Mouse (Mus musculus) liver, embryonic 11.5 days (tissue): Measurements from ENCODE around the gene Wls. TPM values are rescaled to one million over a fixed set of nuclear protein-coding genes. Genes with fewer than 3 reads are reported as not detected.

Experiments used
- ATAC-seq: fragments of 200-750 bp; cut with Nextera tagmentation; replicated peaks from 2 replicates; pipeline ENCODE4 v1.8.0; 2017; ENCODE audit warnings: moderate number of reproducible peaks, mild to moderate bottlenecking, moderate TSS enrichment, moderate library complexity; ENCODE audit not compliant: low FRiP score
- DNase-seq: peaks from one replicate; pipeline ENCODE4 v3.0.0-alpha.2; 2017; ENCODE audit warnings: low spot score
- H3K27ac ChIP-seq: fragments of 300-500 bp; sonication (generic); 2 replicates; pipeline ENCODE4 v1.5.1; 2014; ENCODE audit warnings: mild to moderate bottlenecking, low read depth, low read length, control low read depth
- H3K27me3 ChIP-seq: fragments of 300-500 bp; sonication (generic); replicated peaks from 2 replicates; pipeline ENCODE4 v1.6.1; 2014; ENCODE audit warnings: low read length, mixed read lengths; ENCODE audit not compliant: control insufficient read depth, insufficient read depth
- H3K36me3 ChIP-seq: fragments of 300-500 bp; sonication (generic); 2 replicates; pipeline ENCODE4 v1.6.1; 2014; ENCODE audit warnings: mild to moderate bottlenecking, low read length, moderate library complexity, mixed read lengths; ENCODE audit not compliant: control insufficient read depth, insufficient read depth
- H3K4me1 ChIP-seq: fragments of 300-500 bp; sonication (generic); replicated peaks from 2 replicates; pipeline ENCODE4 v1.6.1; 2014; ENCODE audit warnings: low read length, mixed read lengths; ENCODE audit not compliant: control insufficient read depth, insufficient read depth
- H3K4me2 ChIP-seq: fragments of 300-500 bp; sonication (generic); 2 replicates; pipeline ENCODE4 v1.6.1; 2014; ENCODE audit warnings: mild to moderate bottlenecking, control low read depth, moderate library complexity
- H3K4me3 ChIP-seq: fragments of 300-500 bp; sonication (generic); 2 replicates; pipeline ENCODE4 v1.5.1; 2014; ENCODE audit warnings: low read depth, low read length, control low read depth
- H3K9ac ChIP-seq: fragments of 300-500 bp; sonication (generic); 2 replicates; pipeline ENCODE4 v1.6.1; 2014; ENCODE audit warnings: low read depth, low read length, control low read depth
- H3K9me3 ChIP-seq: fragments of 300-500 bp; sonication (generic); 2 replicates; pipeline ENCODE4 v1.6.1; 2016; ENCODE audit warnings: low read length, inconsistent platforms, mixed read lengths; ENCODE audit not compliant: control insufficient read depth
- WGBS: fragments of 180-500 bp; shearing (Covaris S2); extraction: QIAGEN DNeasy Blood & Tissue Kit; methylation state at CpG from one replicate; pipeline ENCODE4 v1.1.7; 2014; 5-methylcytosine and 5-hydroxymethylcytosine counted together
- polyA plus RNA-seq: library from polyadenylated mRNA; unstranded; fragments of >200 nt; fragmentation: Nextera tagmentation; extraction: Ambion mirVana; gene quantifications from 2 replicates; pipeline ENCODE4 v1.2.1, GENCODE M21; 2014

Wls gene
- polyA plus RNA-seq, 1 experiment from 2014 or later = 37.5 TPM

- ATAC-seq = no peak
- Histone ChIP-seq H3K9ac (no peak overlapping the region), H3K9me3 (no peaks in the 10 kb centered on the region), H3K27ac (no peak overlapping the region), H3K4me3 (no peak overlapping the region), H3K4me2 (no peak overlapping the region), H3K27me3 (no peaks in the 10 kb centered on the region), H3K36me3 (no peaks in the 10 kb centered on the region), H3K4me1 (no peaks in the 10 kb centered on the region)
- no peak for DNase-seq
These were observed 8.7 kb downstream of the Wls start for GRCm38 (mm10) chr3:159848156-159848555.

DNA sequence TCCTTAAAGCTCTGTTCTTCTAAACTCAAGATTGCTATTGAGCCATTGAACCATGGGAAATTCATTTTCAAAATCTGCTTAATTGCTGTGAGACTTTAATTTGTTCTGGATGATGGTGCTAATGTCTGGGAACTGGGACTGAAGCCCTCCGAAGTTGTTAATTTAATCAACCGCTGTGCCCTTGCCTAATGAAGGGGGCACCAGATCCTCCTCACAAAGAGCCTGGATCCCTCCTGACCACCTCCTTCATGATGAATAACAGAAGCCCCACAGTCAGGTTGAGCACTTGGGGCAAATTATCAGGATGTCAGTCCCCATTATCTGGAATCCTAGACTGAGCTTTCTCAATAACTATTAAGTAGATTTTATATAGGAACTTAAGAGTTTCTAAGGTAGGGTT, 12.0 kb downstream of the Wls start:
- H3K27ac ChIP-seq = no peak overlapping the region
- ATAC-seq (no peak), DNase-seq (no peak)
- WGBS = 75% methylated on average over 2 of the region's 2 CpGs
- H3K36me3 ChIP-seq = no peaks in the 10 kb centered on the region
- H3K4me2 ChIP-seq = no peak overlapping the region
- no peaks in the 10 kb centered on the region for H3K9me3 ChIP-seq
- no peaks in the 10 kb centered on the region for H3K4me1 ChIP-seq
- no peak overlapping the region for H3K9ac ChIP-seq
- no peak overlapping the region for H3K4me3 ChIP-seq
- no peaks in the 10 kb centered on the region for H3K27me3 ChIP-seq

- H3K4me3 ChIP-seq = no peak overlapping the region
- H3K9ac ChIP-seq = no peak overlapping the region
- no peaks in the 10 kb centered on the region for H3K36me3 ChIP-seq
- no peaks in the 10 kb centered on the region for H3K9me3 ChIP-seq
- no peak for ATAC-seq
- H3K4me2 ChIP-seq = no peak overlapping the region
- H3K4me1 ChIP-seq = no peaks in the 10 kb centered on the region
- no peak overlapping the region for H3K27ac ChIP-seq
- WGBS = 79% methylated on average over 2 of the region's 2 CpGs
- no peaks in the 10 kb centered on the region for H3K27me3 ChIP-seq
- DNase-seq = no peak
These were observed 12.5 kb downstream of the Wls start for GRCm38 (mm10) chr3:159851980-159852379.

DNA sequence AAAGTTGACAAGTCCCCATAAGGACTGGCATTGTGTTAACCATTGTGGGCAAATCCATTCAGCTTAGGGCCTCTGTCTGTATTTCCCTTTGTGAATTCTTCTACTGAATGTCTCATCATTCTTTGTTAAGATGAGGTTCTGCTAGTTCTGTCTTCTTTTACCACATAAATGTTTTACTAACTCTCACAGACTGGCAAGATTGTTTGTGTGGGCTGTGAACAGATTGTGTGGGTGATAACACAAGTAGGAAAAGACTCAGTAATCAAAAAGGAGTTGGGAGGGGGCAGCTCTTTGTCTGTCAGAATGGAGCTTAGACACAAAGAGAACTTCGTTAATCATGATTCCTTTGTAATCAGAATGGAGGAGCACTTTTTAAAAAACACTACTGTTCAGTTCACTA, 17.6 kb downstream of the Wls start:
- Histone ChIP-seq H3K27me3 (no peaks in the 10 kb centered on the region), H3K4me1 (no peaks in the 10 kb centered on the region), H3K4me2 (no peak overlapping the region), H3K9me3 (no peaks in the 10 kb centered on the region), H3K9ac (no peak overlapping the region), H3K4me3 (no peak overlapping the region), H3K27ac (no peak overlapping the region), H3K36me3 (no peaks in the 10 kb centered on the region)
- no peak for DNase-seq
- WGBS = 74% methylated on average over 1 of the region's 1 CpGs
- no peak for ATAC-seq

GRCm38 (mm10) chr3:159865691-159866090, 26.2 kb downstream of the Wls start:
- Histone ChIP-seq H3K9ac (no peak overlapping the region), H3K9me3 (no peaks in the 10 kb centered on the region), H3K27ac (no peak overlapping the region), H3K36me3 (no peaks in the 10 kb centered on the region), H3K4me3 (no peak overlapping the region), H3K4me2 (no peak overlapping the region), H3K27me3 (no peaks in the 10 kb centered on the region), H3K4me1 (no peaks in the 10 kb centered on the region)
- ATAC-seq (no peak), DNase-seq (no peak)
- 82% methylated on average over 1 of the region's 1 CpGs for WGBS

DNA sequence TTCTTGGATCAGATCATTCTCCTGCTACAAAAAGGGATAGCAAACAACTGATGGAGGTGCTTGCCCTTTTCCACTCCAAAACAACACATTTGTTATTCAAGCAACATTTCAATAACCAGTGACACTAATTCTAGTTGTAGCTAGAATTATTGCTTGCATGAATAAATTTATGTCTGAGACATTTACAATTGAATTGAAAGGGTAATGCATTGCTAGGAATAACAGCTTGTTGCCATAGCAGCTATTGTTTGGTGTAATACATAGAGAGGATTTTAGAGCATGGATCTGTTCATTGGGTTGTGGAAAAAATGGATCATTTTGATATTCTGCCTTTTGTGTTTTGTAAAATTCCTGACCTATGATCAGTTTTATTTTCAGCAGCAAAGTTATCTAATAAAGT, 39.5 kb downstream of the Wls start:
- Histone ChIP-seq H3K4me1 (no peaks in the 10 kb centered on the region), H3K9me3 (no peaks in the 10 kb centered on the region), H3K27me3 (no peaks in the 10 kb centered on the region), H3K36me3 (no peaks in the 10 kb centered on the region), H3K4me2 (no peak overlapping the region), H3K4me3 (no peak overlapping the region), H3K9ac (no peak overlapping the region), H3K27ac (no peak overlapping the region)
- no peak for ATAC-seq
- DNase-seq = no peak

GRCm38 (mm10) chr3:159883325-159883724, 43.9 kb downstream of the Wls start:
- no peaks in the 10 kb centered on the region for H3K9me3 ChIP-seq
- no peak overlapping the region for H3K4me2 ChIP-seq
- no peak overlapping the region for H3K9ac ChIP-seq
- no peaks in the 10 kb centered on the region for H3K36me3 ChIP-seq
- H3K4me1 ChIP-seq = no peaks in the 10 kb centered on the region
- DNase-seq = no peak
- H3K4me3 ChIP-seq = no peak overlapping the region
- no peaks in the 10 kb centered on the region for H3K27me3 ChIP-seq
- no peak for ATAC-seq
- 24% methylated on average over 2 of the region's 2 CpGs for WGBS
- H3K27ac ChIP-seq = no peak overlapping the region

- DNase-seq = no peak
- no peak overlapping the region for H3K27ac ChIP-seq
- H3K4me2 ChIP-seq = no peak overlapping the region
- no peak overlapping the region for H3K4me3 ChIP-seq
- no peaks in the 10 kb centered on the region for H3K27me3 ChIP-seq
- no peaks in the 10 kb centered on the region for H3K9me3 ChIP-seq
- no peaks in the 10 kb centered on the region for H3K4me1 ChIP-seq
- H3K9ac ChIP-seq = no peak overlapping the region
- H3K36me3 ChIP-seq = no peaks in the 10 kb centered on the region
- no peak for ATAC-seq
These were observed 45.3 kb downstream of the Wls start for GRCm38 (mm10) chr3:159884802-159885201.

GRCm38 (mm10) chr3:159885271-159885670, 45.8 kb downstream of the Wls start:
- no peaks in the 10 kb centered on the region for H3K4me1 ChIP-seq
- no peaks in the 10 kb centered on the region for H3K36me3 ChIP-seq
- no peak overlapping the region for H3K4me3 ChIP-seq
- no peaks in the 10 kb centered on the region for H3K27me3 ChIP-seq
- WGBS = 48% methylated on average over 3 of the region's 3 CpGs
- H3K27ac ChIP-seq = no peak overlapping the region
- ATAC-seq (0 out of 2 replicates have a peak, but pooled peaks have one; percentile 27), DNase-seq (no peak)
- no peaks in the 10 kb centered on the region for H3K9me3 ChIP-seq
- no peak overlapping the region for H3K4me2 ChIP-seq
- H3K9ac ChIP-seq = no peak overlapping the region
